Mouse (Mus musculus) ES-Bruce4 (cell line): ENCODE data around the gene Trpc3. TPM values are rescaled to one million over a fixed set of nuclear protein-coding genes. Genes with fewer than 3 reads are reported as not detected.
"Not testable (repeated sequence)": the region's sequence is repeated elsewhere in the genome, so short reads cannot be mapped to it uniquely, and the experiment has no call there.

ENCODE experiments used
- H3K27ac ChIP-seq: 2 replicates; pipeline ENCODE4 v1.5.1; 2012; ENCODE audit warnings: low read length, inconsistent platforms; ENCODE audit not compliant: insufficient read depth
- H3K27me3 ChIP-seq: 2 replicates; pipeline ENCODE4 v1.6.1; 2012; ENCODE audit warnings: mild to moderate bottlenecking, low read length, inconsistent platforms; ENCODE audit not compliant: control insufficient read depth, poor library complexity, insufficient read depth, severe bottlenecking
- H3K36me3 ChIP-seq: 2 replicates; pipeline ENCODE4 v1.6.1; 2012; ENCODE audit warnings: inconsistent platforms, mild to moderate bottlenecking, low read length, moderate library complexity; ENCODE audit not compliant: control insufficient read depth, poor library complexity, insufficient read depth, severe bottlenecking
- H3K4me1 ChIP-seq: one replicate; pipeline ENCODE4 v1.8.1; 2011; ENCODE audit warnings: low read length; ENCODE audit not compliant: control insufficient read depth, insufficient read depth
- H3K4me3 ChIP-seq: 2 replicates; pipeline ENCODE4 v1.5.1; 2011; ENCODE audit warnings: low read depth, mild to moderate bottlenecking, low read length
- H3K9ac ChIP-seq: 2 replicates; pipeline ENCODE4 v1.6.1; 2012; ENCODE audit warnings: low read depth, mild to moderate bottlenecking, inconsistent platforms; ENCODE audit not compliant: poor library complexity, severe bottlenecking
- H3K9me3 ChIP-seq: replicated peaks from 2 replicates; pipeline ENCODE4 v1.6.1; 2012; ENCODE audit warnings: mild to moderate bottlenecking, low read length, inconsistent platforms; ENCODE audit not compliant: control insufficient read depth, poor library complexity, insufficient read depth, severe bottlenecking
- CTCF ChIP-seq: IDR thresholded peaks from one replicate; pipeline ENCODE4 v1.8.1; 2011; ENCODE audit warnings: low read depth, low read length
- EP300 ChIP-seq: IDR thresholded peaks from 2 replicates; pipeline ENCODE4 v1.6.1; 2011; ENCODE audit warnings: low read depth, low read length; ENCODE audit not compliant: insufficient read depth
- POLR2A ChIP-seq: IDR thresholded peaks from one replicate; pipeline ENCODE4 v1.8.1; 2011; ENCODE audit warnings: low read length; ENCODE audit not compliant: insufficient read depth
- polyA plus RNA-seq: library from polyadenylated mRNA; stranded (reverse); fragments of >200 nt; gene quantifications from 2 replicates; pipeline ENCODE4 v1.2.4, GENCODE M21; 2011; ENCODE audit warnings: low read depth; ENCODE audit not compliant: missing spikeins, insufficient read depth, insufficient read length

The Trpc3 gene
- polyA plus RNA-seq, 1 experiment, result not detected

DNA sequence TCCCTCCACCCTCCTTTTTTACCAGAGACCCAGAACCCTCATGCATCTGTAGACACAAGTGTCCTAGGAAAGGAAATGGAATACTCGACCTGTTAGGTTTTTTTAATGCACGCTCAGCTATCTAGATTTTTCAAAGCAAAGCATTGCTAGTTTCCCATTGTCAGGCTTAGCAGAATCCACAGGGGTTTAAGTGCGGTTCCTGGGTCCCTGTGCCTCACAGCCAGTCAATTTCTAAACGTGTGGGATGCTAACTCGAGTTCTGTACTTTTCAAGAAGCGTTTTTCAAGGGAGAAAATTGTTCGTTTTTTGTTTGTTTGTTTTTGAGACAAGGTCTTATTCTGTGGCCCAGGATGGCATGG lies 304 bp upstream of the Trpc3 start:
- H3K9me3 ChIP-seq, result no peaks in the 10 kb centered on the region; the same call in 1 of the 2 replicates
- no peaks in the 10 kb centered on the region for H3K4me1 ChIP-seq
- H3K9ac ChIP-seq, result peak overlapping the region; percentile 49; the same call in 1 of the 2 replicates
- H3K4me3 ChIP-seq, result peak overlapping the region; percentile 61
- TF ChIP-seq POLR2A (no peak), CTCF (no peak), EP300 (no peak)
- peaks cover 11% of the 10 kb centered on the region; the same call in 1 of the 2 replicates for H3K27me3 ChIP-seq
- H3K36me3 ChIP-seq, result no peaks in the 10 kb centered on the region
- no peak overlapping the region for H3K27ac ChIP-seq

DNA sequence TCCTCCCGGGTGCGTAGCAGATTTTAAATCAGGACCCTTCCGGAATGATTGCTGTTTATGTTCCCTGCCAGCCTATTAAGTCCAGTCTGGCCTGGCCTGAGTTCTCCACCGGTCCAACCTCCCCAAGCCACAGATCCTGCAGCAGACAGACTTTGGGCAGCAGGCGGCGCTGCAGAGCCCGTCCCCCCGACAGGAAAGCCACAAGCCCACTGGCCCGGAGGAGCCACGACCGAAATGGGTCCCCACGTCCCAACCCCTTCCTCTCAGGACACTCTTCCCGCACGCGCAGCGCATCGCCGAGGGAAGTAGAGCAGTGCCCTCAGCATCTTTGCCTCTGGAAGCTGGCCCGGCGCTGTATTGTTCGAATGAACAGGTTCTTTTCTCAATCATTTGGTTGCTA lies 1.1 kb downstream of the Trpc3 start:
- Histone ChIP-seq H3K27ac (no peak overlapping the region), H3K36me3 (no peaks in the 10 kb centered on the region), H3K4me1 (no peaks in the 10 kb centered on the region), H3K4me3 (peak overlapping the region; percentile 61), H3K27me3 (peaks cover 11% of the 10 kb centered on the region; the same call in 1 of the 2 replicates), H3K9ac (no peak overlapping the region), H3K9me3 (no peaks in the 10 kb centered on the region; the same call in 1 of the 2 replicates)
- TF ChIP-seq CTCF, result peak; percentile 84
- no peak for TF ChIP-seq POLR2A

DNA sequence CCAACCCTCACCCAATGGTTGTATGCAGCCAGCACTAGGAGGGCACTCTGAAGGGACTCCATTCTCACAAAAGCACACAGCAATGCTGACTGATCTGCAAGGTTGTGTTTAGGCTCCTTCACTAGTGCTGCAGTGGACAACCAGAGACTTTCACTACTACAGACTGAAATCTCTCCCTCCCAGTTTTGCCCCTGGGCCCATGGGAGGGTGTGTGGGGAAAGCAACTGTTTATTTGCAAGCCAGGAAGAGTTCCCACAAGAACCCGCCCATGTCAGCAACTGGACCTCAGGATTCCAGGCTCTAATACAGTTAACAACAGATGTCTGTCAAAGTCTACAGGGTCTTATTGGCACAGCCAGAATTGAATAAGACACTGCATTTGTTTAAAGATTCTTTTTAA lies 14.1 kb downstream of the Trpc3 start:
- no peaks in the 10 kb centered on the region for H3K4me1 ChIP-seq
- TF ChIP-seq CTCF (no peak), EP300 (no peak), POLR2A (no peak)
- H3K4me3 ChIP-seq, result no peak overlapping the region
- no peaks in the 10 kb centered on the region for H3K27me3 ChIP-seq
- no peak overlapping the region for H3K27ac ChIP-seq
- H3K9ac ChIP-seq, result no peak overlapping the region
- H3K9me3 ChIP-seq, result no peaks in the 10 kb centered on the region
- H3K36me3 ChIP-seq, result no peaks in the 10 kb centered on the region

DNA sequence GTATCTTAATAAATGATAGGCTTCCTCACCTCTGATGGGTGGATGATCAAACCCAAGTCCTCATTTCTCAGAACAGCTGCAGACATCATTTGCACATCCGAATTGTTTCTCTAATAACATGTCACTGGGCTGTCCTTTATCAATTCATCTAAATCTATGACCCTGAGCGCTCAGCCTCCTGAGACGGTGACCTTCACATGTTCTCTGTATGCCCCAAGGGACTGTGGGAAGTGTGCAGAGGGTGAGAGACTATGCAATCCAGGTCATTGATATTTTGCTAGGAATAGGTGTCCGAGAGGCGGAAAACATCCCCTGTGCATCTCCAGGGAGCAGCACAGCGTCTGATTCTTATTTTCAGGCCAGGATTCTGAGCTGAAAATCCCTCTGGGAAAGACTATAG lies 22.2 kb downstream of the Trpc3 start:
- H3K27ac ChIP-seq, result no peak overlapping the region

DNA sequence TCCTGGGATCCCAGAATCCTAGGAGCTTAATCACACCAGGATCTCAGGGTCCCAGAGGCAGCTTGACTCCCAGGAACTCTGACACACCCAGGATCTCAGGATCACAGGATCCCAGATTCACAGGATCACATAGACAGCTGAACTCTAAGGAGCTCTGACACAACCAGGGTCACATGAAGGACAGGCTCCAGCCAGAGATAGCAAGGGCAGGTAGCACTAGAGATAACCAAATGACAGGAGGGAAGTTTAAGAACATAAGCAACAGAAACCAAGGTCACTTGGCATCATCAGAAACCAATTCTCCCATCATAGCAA lies 44.8 kb downstream of the Trpc3 start:
- H3K36me3 ChIP-seq, H3K9ac ChIP-seq, H3K4me3 ChIP-seq, H3K27me3 ChIP-seq, H3K27ac ChIP-seq, H3K4me1 ChIP-seq, H3K9me3 ChIP-seq: not testable (repeated sequence)

More for the DNA sequence above, 22.2 kb downstream of the Trpc3 start:
- no peak for TF ChIP-seq POLR2A
- no peaks in the 10 kb centered on the region for H3K9me3 ChIP-seq
- no peaks in the 10 kb centered on the region for H3K27me3 ChIP-seq
- no peaks in the 10 kb centered on the region for H3K36me3 ChIP-seq
- H3K4me3 ChIP-seq, result no peak overlapping the region
- no peak overlapping the region for H3K9ac ChIP-seq
- no peaks in the 10 kb centered on the region for H3K4me1 ChIP-seq

DNA sequence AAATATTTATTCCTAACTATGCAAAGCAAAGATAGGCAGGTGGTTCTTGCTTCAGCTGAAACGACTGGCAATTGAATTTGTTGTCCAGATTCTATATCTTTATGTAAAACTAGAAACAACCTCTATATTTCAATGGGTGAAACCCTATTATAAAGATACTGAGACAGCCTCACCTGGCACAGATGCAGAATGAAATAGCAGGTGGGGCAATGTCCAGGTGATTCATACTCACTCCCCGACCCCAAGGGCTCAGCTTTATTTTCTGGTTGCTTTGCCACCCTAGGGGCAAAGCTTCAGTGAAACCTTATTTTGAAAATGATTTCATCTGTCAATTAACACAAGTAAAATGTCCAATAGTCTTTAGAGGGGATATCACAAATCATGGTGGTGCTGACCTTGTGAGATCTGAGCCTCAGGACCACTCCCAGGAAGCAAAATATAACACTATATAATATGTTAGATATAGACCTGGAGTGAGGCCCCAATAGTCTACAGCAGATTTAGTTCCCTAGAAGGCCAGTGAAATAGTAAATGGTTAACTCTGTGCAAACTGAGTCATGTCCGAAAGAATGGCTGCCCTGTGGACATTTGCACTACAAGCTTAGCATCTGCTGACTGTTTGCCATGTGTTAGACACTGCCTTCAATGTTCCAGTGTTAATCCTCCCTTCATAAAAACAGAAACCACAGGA lies 45.3 kb downstream of the Trpc3 start:
- H3K27ac ChIP-seq, result no peak overlapping the region
- H3K27me3 ChIP-seq, result no peaks in the 10 kb centered on the region
- H3K4me3 ChIP-seq, result no peak overlapping the region
- no peak for TF ChIP-seq CTCF
- no peaks in the 10 kb centered on the region for H3K4me1 ChIP-seq
- no peaks in the 10 kb centered on the region for H3K9me3 ChIP-seq
- no peaks in the 10 kb centered on the region for H3K36me3 ChIP-seq
- no peak overlapping the region for H3K9ac ChIP-seq

DNA sequence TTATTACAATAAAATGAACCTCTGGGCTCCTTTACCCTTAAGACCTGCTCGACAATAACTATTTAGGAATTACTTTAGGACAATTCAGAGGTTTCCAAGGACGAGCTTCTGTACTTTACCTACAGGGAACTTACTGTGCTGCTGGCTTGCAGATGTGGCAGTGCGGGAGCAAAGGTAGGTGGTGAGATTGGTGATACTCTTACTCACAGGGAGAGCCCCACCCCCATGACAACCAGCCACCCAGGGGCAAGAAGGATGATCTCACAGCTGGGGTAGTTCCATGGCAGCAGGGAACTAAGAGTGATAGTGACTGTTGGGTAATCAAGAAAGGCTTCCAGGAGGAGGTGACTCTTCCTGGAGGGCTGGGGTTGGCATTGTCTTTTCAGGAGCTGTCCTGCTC lies 46.6 kb downstream of the Trpc3 start:
- Histone ChIP-seq H3K9me3 (no peaks in the 10 kb centered on the region), H3K36me3 (no peaks in the 10 kb centered on the region), H3K27ac (no peak overlapping the region), H3K27me3 (no peaks in the 10 kb centered on the region), H3K4me1 (no peaks in the 10 kb centered on the region), H3K9ac (no peak overlapping the region), H3K4me3 (no peak overlapping the region)
- TF ChIP-seq EP300 (no peak), POLR2A (no peak)
